Mouse (Mus musculus): ENCODE measurements around the gene H6pd.
"Not testable (repeated sequence)": the region's sequence is repeated elsewhere in the genome, so short reads cannot be mapped to it uniquely, and the experiment has no call there.

Gene H6pd

DNA sequence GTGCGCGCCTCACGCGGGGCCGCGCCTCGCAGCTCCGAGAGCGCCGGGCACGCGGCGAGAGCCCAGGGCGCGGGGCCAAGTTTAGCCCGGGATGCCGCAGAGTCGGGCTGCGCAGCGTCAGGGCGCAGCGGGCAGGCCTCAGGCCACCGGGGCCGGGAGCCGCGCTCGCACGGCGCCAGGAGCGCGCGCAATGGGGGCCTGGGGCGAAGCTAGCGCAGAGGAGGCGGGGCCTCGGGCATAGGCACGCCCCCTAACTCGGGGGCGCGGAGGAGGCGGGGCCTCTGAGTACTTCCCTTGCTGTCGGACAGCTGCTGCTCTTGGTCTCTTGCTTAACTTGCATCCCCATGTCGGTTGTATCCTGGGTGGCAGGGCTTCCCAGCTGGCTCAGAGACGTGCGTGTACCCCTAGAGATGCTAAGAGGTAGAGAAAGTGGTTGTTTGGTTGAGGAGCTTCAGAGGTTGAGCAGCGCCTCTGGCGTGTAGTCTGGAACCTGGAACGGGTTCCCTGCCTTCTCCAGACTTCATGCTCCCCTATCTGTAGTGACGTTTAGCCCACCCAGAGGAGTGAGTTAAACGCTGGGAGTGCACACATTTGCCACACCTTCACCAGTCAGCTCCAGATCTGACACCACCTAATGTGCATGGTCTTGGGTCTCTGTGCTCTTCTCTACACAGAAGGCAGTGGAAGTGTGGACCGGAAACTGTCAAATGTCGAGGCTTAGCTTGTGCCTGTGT lies at the start of gene H6pd:
TSS of gene H6pd (minus strand) at position 171 of the 734 bp plus-strand sequence.
- DNase-seq (ENCODE audit: low spot score) = peak; percentile 91

DNA sequence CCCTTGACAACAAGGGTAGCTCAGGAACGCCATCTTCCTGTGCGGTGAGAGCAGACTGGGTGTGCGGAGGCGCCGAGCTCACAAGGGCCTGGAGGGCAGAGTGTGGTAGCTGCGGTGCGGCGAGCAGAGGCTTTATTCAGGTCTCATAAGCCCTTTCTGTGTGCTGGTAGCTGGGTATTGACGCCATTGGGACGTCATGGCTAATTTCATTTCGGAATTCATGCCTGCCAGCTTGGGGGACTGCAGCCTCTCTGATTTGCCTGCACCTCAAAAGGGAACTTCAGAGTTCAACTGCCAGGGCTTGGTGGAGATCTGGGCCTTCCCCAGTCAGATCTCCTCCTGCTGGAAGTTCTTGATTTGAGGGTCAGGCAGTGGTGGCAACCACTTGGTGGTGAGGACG lies 48.9 kb upstream of the H6pd start:
- no peak for DNase-seq (ENCODE audit: low spot score)

DNA sequence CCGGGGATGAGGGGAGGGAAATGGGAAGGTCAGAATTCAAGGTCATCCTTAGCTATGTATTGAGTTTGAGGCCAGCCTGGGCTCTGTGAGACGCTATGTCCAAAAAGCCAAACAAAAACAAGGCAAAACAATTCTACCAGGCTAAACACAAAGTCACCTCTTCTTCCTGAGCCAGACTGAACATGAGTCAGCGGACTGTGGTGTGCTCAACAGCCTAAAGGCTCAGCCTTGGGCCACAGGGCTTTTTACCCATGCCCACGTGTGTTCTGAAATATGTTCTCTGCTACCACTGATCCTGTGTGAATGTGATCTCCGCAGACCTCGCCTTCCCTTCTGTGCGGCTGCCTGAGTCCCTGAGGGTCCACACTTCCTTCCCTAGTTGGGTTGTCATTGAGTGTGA lies 47.3 kb upstream of the H6pd start:
- no peak for DNase-seq (ENCODE audit: low spot score)

DNA sequence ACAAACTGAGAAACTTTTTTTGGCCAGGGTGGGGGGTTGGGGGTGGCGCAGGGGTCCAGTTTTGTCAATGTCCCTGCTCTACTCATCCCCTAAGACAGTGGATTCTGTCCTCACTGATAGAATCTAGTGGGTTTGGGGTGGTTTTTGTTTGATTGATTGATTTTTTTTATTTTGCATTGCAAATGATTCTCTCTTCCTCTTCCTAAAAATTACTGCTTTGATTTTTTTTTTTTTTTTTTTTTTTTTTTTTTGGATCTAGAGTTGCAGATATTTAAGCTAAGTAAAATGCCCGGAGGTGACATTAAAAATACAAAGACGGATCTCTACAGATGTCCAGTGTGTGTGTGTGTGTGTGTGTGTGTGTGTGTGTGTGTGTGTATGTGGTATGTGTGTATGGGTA lies 43.6 kb upstream of the H6pd start:
- no peak for DNase-seq (ENCODE audit: low spot score)

DNA sequence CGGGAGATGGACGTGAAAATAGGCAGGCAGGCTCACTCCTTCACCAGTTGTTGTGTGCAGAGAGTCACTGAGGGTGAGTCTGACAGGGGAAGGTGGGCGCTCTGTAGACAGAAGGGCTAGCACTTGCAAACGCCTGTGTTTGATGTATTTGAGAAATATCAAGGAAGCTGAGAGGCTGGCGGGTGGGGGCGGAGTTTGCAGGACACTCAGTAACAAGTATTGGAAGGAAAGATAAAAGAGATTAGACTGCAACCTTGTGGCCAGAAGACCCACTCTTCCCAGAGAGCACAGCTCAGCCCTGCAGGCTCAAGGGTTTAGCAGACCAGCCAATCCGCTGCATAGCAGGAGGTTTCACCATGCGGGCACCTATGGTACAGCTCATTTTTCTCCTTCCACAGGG lies 42.7 kb upstream of the H6pd start:
- no peak for DNase-seq (ENCODE audit: low spot score)

DNA sequence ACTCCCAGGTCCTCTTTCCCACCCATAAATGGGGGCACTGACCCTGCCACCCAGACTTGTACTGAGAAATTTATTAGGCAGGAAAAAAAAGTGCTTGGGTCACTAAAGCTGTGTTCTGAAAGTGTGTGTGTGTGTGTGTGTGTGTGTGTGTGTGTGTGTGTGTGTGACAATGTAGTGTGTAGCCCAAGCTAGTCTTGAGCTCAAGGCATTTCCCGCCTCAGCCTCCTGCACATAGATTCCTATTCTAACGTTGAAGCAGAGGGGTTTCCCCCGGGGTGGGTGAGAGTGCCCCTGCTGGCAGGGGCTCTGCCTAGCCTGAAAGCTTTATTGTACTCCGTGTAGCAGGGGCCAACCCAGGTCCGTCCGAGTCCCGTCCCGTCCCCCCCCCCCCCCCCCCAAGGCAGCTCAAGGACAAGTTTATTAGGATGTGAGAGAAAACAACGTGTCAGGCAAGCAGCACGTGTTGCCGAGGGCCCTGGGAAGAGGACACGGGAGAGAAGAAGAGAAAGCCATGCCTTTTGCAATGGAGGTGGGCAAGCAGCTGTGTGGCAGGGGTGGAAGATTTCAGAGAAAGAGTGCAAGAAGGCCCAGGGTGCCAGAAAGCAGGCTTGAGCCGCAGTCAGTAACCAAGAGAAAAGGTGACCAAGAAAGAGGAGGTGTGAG lies 40.9 kb upstream of the H6pd start:
- DNase-seq (ENCODE audit: low spot score) = no peak

DNA sequence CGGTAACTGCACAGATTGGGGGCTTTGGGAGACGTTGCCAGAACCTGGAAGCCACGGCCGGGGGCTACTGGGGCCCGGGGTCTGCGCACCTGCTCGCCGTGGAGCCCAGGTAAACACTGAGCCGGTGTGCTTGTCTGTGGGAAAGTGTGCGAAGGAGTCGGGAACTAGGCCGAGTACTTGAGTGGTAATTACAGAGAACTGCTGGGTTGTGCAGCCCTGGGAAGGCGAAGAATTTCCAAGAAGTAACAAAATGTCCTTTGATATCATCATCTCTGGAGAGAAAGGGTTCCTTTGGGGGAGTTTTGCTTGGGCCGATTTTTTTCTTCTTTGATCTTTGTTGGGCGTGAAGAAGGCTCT lies 40.3 kb upstream of the H6pd start:
- DNase-seq (ENCODE audit: low spot score) = no peak

DNA sequence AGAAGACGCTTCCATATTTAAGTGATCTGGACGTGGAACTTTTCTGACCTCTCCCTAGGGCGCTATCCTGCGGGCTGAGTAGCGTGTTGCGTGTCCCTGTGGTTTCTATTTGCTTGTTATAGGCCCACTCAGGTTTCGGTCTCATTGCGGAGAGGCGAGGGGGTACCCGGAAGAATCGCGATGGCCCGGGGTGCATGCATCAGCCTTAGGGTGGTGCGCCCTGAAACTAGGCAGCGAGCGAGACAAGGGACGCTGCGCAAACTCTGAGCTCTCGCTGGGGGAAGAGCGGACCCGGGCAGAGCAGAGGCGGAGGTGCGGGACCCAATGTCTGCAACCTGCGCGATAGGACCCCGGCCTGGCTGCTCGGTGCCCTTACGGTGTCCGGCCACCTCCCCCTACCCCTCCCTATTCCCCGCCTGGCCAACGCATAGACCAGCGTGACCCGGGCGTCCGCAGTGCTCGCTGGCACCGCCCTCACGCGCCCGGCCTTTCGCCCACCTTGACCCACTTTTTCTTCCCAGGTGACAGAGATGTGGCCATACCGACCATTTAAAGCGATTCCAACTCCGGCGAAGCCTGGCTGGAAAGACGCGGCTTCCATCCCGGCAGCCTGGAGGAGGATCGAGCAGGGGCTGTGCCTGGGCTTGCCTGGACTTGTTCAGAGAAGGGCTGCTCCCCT lies 39.8 kb upstream of the H6pd start:
- peak; percentile 46 for DNase-seq (ENCODE audit: low spot score)

DNA sequence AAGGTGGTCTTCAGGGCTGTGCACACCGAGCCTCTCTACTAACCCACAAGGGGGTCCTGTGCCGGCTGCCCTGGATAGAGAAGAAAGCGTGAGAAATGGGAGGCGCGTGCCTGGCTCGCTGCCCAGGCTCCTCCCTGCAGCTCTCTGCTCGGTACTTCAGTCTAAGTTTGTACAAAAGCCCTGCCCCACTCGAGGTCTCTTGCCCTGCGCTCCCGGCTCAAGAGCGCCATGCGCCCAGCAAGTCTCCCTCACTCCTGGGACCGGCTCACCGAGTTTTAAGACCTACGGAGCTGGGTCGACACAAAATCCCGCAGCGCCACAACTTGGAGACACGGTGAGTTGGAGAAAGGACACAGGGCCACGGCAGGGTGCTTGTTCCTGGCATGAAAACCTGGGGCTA lies 39.2 kb upstream of the H6pd start:
- peak; percentile 75 for DNase-seq (ENCODE audit: low spot score)

DNA sequence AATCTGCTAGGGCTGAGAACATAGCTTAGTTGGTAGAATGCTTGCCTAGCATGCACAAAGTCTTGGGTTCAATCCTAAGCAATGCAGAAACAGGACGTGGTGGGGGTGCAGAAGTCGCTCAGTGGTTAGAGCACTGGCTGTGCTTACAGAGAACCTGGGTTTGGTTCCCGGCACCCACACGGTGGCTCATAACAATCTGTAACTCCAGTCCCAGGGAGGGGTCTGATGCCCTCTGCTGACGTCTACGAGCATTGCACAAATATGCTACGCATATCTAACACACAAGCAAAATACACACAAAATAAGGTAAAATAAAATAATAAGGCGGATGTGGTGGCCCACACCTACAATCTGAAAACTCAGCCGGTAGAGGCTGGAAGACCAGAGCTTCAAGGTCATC lies 34.8 kb upstream of the H6pd start:
- DNase-seq (ENCODE audit: low spot score) = no peak

DNA sequence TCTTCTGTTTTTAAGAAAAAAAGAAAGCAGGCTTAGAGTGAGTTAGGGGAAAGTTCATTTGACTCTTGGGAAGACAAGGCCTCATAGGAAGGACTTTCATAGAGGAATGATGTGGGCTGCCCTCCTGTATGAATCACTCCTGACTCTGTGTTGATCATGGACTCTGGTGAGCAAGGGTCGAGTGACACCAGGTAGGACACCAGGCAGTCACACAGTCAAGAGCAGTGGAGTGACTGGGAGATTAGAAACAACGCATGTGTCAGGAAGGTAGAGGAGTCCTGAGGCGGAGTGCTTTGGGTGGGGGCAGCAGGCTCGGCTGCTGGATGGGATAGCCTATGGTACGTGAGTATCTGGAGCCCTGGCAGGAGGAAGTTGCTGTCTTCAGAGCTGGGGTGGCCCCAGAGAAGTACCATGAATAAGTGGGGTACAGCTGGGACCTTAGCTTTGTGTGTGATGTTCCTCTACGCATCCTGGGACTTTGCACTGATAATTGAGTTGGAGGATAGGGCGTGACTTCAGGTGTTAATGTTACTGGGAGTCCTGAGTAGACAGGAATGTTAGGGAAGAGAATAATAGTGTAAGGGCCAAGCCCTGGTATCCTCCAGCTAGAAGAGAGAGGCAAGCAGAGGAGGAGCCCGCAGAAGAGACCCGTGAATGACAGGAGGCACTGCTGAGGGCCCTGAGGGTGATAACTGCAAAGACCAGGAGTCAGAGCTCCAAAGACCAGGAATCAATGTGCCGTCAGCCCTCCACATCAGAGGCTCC lies 32.7 kb upstream of the H6pd start:
- no peak for DNase-seq (ENCODE audit: low spot score)

DNA sequence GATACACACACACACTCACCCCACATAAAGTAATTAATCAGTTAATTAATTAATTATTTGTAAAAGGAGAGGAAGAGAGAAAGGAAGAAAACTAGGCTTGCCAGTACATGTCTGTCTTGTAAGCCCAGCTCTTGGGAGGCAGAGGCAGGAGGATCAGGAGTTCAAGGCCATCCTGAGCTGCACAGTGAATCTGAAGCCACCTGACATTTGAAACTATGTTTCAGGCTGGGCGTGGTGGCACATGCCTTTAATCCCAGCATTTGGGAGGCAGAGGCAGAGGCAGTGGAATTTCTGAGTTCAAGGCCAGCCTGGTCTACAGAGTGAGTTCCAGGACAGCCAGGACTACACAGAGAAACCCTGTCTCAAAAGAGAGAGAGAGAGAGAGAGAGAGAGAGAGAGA lies 32.0 kb upstream of the H6pd start:
- not testable (repeated sequence) for DNase-seq (ENCODE audit: low spot score)

DNA sequence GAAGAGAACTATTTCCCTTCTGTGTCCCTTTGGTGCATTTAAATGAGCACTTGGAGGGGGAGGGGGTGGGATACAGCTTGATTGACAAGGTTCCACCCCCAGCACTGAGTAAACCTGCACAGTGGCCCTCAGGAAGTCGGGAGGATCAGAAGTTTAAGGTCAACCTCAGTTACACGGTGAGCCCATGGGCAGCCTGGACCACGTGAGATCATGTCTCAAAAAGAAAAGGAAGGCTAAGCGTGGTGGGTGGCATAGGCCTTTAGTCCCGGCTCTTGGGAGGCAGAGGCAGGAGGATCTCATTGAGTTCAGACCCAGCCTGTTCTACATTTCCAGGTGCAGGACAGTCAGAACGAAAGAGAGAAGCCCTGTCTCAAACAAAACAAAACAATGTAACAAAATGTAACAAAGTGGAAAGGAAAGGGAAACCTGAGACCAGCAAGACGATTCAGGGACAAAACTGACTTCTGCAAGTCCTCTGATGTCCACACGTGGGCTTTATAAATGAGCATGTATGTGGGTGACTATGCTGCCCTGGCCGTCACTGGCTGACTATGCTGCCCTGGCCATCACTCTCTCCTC lies 31.3 kb upstream of the H6pd start:
- no peak for DNase-seq (ENCODE audit: low spot score)

DNA sequence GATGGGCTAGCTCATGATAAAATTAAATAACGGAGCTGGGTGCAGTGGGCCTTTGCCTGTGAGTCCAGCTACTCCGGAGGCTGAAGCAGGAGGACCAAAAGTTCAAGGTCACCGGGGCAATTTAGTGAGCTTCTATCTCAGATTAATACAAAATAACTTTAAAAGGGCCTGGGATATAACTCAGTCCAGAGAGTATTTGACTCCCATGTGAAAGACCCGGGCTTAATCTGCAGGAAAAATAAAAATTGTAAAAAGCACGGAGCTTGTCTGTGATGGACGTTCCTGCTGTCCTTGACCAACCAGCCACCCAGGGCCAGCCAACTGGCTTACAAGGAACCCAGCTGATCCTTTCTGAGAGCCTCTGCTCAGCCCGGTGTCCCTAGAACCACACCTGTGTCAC lies 29.7 kb upstream of the H6pd start:
- no peak for DNase-seq (ENCODE audit: low spot score)

DNA sequence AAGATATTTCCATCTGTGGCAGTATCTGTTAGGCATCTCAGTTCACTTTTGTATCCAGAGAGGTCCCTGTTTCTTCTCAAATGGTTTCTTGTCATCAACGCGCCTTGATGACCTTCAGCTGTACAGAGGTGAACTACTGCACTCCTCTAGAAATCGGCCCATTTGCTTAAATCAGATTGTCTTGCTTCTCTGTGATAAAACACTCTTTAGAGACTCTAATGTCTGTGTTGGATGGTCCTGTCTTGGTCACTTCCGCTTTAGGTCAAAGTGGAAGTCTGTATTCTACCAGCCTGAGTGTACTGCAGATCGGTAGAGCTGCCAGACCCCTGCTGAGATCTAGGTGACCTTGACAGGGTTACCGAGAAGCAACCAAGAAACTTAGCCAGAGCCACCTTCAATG lies 27.3 kb upstream of the H6pd start:
- DNase-seq (ENCODE audit: low spot score) = no peak

DNA sequence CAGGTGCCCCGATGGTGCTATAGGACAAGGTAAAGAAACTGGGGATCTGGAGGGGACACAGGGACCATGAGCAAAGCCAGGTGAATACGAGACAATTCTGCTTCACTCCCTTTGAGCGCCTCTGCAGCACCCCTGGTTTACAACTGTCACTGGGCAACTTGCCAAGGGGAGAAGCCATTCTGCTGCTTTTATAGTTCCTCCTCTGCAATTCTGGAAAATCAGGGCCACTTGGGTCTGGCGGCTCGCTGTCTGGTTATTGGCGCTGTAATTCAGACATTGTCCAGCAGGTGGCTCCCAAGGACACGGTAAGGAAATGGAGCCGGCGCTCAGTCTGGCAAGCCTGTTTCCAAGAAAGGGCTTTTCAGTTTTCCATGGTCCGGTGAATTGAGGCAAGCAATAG lies 26.5 kb upstream of the H6pd start:
- peak; percentile 93 for DNase-seq (ENCODE audit: low spot score)

DNA sequence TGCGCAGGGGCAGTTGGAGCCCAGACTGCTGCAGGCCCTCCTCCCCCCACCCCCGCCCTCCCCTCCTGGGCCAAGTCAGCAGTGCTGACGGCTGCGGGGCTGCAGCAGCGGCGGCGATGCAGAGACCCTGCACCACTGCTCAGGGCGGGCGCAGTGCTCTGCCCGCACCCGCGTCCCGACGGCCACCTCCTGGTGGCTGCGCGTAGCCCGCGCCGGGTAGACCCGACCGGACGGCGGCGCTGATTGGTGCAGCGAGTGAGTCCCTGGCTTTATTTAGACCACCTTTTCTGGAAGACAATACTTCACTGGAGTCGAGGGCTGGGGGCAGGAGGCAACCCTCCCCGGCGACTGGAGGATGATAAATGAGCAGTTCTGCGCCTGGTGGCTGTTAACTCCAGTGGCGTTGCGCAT lies 24.4 kb upstream of the H6pd start:
- peak; percentile 69 for DNase-seq (ENCODE audit: low spot score)

DNA sequence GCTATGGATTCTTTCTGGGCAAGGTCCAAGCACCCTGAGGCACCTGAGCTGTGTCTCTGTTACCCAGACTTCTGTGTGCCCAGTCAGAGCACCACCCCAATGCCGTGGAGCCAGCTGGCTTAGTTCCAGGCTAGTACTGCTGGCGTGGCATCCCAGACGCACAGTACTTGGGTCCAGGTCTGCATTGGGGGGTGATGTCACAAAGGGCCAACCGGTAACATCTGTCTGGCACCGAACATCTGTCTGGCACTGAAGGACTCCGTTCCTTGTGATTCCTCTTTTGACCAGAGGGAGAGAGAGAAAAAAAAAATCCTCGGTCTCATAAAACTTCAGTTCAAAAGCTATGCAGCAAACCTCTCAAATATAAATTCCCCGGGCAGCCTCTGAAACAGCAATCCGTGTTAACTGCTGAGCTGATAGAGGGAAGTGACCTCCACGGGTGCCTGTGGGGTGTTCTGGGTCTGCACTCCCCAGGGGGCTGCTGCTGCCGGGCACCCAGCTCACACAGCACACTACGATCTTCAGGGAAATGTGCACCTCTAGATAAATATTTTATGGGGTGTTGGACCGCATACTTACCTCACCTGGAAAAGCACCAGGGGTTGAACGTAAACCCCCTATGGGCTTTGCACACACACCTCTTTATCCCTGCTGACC lies 22.5 kb upstream of the H6pd start:
- DNase-seq (ENCODE audit: low spot score) = no peak

DNA sequence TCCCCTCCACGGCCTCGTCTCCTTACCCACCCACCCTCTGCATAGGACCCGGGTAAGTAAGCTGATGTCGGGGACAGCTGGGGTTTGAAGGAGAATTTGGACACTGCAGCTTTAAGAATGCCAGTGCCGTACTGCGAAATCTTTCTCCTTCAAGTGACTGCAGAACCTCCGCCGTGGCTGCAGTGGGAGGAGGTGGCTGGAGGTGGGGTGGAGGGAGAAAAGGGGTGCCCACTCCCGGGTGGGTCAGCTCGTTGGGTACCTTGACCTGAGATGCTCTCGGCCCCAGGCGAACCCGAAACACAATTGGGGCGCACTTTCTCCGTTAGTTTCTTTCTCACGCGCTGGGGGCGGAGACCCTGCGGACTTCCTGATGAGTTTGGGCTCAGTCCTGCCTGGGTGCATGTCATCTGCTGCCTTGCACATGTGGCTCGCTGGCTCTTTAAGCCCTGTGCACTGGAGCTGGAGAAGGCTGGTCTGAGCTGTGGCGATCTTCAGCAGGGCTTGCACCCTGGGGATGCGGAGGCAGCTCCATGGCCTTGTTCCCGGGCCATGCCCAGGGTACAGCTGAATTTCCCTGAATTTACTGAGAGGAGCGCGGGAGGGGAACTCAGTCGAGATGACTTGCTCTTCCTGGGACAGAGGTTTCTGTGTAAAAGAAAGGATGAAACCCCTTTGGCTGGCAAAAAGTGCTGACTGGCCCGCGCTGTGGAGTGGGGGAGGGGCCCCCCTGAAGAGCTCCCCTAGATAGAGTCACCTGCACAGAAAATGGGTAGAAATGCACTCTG lies 21.8 kb upstream of the H6pd start:
- peak; percentile 66 for DNase-seq (ENCODE audit: low spot score)

DNA sequence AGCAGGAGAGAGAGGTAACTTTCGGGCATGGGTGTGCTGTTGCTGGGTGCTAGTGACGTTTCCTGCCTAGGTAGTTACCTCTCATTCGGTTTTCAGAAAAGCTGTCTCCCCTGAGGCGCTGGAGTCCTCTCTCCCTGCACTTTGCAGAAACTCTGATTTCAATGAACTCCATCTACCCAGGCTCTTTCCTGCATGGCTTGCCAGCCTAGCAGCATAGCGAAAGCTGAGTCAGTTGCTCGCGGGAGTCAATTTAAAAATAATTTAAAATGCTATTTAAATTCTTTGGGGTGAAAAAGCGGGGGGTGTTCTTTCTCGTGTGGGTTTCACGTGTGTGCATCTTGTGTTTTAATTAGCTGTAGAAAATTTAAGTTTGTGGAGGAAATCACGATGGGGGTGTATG lies 21.1 kb upstream of the H6pd start:
- no peak for DNase-seq (ENCODE audit: low spot score)

DNA sequence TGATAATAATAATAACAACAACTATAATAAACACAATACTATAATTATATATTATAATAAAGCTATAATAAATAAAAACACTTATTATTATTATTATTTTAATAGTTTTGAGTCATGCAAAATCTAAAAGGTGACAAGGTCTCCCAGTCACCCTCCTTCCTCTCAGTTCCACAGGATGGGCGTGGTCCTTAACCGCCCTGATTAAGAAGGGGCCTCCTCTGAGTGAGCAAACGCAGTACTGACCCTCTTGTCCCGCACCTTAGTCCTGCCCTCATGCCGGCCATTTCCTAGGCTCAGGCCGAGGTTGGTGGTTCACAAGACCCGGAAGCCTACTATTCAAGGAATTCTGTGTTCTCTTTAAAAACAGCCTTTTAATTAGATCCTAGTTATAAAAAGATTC lies 14.7 kb upstream of the H6pd start:
- no peak for DNase-seq (ENCODE audit: low spot score)

Measured in embryo, embryonic 10 days (tissue).